Mouse (Mus musculus) spleen, postnatal 10 days (tissue): Measurements from ENCODE around the gene Ttc6.

ENCODE experiments used
- DNase-seq, 2 experiments: peaks; one replicate each; pipeline ENCODE4 v3.0.0; 2021 to 2022; ENCODE audit warnings: low spot score in 2 of 2

Ttc6 gene

DNA sequence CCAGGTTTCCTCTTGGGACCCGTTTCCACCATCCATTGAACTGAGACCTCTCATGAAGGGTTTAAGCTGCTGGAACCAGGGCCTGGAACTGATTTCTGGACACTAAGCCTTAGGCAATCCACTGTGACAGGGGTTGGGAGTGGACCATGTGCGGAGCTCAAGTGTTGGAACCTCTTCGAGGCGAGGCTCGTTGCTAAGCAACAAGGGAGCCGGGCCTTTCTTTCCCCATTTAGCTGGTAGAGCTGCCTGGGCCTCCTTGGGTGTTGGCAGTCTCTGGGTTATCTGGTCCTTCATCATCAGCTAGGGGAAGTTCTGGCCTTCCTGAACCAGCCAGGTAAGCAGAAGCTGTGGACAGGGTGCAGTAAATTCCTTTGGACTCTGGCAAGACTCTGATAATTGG lies at the start of gene Ttc6:
TSS of gene Ttc6 (plus strand) at position 205 of the 400 bp plus-strand sequence.
- DNase-seq, result no peak

DNA sequence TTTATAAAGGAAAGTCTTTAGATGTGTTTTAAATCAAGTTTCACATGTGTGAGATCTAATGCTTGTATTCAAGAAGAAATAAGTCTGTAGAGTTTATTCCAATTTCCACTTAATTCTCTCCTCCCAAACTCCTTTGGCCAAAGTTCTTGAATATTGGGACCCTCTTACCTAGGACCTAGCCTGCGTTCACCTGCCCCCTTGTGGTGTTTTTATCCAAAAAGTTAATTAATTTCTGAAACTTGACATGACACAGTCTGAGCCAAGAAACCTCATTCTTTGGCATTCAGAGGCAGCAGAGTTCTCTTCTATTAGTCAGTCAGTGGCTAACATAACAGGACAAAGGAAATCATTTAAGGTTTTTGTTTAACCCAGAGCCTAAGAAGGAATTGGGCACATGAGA lies 49.4 kb upstream of the Ttc6 start:
- DNase-seq, result no peak

DNA sequence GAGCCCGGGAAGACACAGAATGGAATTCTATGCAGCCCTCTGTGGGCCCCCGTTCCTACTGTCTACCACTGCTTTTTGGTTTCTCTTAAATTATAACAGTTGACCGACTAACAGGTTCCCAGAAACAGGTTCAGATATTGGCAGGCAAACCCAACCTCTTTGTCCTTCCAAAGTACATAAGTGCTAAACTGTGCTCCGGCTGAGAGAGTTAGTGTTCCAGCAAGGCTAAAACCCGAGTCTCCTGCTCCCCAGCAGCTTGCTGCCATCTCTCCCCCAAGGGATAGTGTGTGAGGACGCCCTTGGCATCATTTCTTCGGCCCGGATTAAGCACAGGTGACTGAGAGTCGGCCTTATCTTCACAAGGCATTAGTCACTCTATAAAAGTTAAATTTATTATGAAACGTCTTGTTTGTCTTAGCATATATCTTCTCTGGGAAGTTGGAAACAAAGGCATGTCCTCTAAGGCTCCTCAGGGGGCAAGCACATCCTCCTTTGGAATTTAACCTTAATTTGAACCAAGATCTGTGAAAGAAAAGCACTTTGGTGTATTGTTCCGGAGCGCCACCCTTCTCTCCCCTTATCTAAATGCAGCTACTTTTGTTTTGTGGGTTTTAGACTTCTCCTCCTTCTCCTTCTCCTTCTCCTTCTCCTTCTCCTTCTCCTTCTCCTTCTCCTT lies 48.1 kb upstream of the Ttc6 start:
- DNase-seq, result no peak

DNA sequence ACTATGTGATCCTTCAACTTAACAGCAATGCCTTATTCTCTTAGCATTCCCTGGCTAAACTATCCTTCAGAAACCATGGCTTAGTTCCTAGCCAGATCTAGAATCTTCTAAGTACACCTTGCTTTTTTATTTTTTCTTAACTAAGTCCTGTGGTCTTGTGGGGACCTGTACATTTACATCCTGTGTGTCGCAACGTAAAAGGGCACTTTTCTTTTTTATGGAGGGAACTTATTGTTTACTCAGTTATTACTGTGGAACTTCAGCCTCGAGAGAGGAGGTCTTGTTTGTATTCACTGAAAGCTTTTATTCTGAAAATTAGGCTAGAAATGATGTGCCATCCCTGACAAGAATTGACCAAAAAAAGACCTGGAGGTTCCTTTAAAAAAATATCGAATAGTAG lies 35.6 kb upstream of the Ttc6 start:
- DNase-seq, result no peak

DNA sequence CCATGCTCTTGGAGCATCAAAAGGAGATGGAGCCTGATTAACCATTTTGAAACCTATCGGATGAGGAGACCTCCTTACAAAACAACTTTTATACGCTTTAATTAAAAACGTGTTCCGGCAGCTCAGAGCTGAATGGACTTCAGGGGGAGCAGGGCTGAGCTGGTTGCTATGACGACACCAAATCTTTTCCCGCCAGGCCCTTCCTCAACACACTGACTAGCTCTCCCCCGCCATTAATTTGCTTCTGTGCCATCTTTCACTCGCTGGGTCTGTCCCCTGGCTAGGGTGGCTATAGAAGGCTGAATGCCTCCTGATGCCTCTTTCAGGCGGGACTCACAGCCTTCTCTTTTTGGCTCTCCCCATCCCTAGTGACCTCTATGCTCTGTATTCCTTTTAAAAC lies 33.4 kb upstream of the Ttc6 start:
- no peak for DNase-seq

DNA sequence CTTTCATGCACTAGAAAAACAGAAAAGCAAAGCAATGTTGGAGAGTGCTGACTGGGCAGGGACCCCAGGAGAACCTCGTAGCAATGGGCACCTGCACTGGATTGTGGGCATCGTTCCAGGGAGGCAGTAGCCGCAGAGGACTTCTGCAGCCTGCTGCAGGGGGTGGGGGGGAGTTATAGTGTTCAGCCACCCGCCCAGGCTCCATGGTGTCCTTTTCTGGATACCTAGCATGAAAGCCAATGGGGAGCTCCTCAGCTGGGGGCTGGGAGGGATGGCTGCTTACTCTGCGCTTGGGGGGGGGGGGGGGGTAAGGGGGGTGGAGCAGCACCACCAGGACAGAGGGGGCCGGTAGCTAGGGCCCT lies 29.4 kb upstream of the Ttc6 start:
- DNase-seq, result no peak

DNA sequence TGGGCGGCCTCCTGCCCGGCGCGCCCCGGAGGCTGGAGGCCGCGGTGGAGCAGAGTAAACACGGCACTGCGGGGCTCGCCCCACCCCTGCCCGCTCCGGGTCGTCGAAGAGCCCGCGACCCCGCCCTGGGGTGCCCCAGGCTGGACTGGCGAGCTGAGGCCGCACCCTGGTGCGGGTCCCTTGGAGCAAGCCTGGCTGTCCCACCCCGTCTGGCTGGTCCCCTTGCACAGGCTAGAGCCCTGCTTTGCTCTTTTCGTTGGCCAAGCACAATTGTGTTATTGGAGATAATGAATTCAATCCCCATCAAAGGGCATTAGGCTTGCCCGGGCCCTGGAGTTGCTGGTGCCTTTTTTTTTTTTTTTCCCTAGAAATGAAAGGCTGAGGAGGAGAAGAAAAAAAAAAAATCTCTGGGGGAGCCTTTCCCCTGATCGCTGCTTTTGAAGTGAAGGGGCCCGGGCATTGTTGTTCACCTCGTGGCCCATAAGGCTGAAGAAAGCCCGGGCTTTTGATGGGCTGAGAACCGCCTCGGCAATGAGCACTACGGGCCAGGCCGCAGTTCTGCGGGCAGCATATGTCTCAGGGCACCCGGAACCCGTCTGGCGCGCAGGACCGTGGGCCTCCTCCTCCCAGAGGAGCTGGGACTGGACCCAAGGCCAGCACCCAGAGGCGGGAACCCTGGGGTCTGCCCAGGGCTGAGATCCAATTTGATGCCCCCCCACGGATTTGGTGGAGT lies 28.9 kb upstream of the Ttc6 start:
- DNase-seq, result no peak

DNA sequence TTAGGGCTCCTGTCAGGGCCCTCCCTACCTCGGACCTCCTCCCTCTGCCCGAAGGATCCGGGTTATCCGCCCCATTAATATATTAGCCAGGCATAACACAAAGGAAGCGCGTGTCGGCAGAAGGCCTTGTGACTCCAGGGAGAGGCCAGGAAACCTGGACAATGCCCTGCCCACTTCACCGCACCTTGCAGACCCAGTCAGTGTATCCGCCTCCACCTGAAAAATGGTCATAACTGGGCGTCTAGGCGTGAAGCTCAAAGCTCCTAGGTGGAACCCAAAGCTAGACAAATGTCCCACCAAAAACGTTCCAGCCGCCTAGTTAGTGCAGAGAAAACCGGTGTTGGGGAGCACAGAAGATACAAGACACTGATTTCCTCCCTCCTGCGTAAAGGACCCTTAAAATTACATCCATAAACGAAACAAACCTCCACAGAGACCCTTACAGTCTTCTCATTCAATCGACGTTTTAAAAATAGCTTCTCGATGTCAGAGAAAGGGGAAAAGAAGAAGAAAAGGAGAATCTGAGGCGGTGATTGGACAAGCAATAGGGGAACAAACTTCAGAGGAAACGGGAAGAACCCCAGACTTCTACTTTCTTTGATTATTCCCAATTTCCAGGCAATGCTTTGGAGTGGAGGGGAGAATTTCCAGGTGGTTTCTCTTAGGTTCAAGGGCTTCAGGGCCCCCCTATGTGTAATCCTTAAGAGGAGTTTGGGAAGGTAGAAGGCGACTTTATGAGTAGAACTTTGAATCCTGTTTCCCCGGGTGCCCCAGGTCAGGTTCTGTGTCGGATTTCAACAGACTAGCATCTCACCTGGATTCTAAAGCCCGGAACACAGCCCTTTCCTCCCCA lies 27.6 kb upstream of the Ttc6 start:
- DNase-seq, result no peak

DNA sequence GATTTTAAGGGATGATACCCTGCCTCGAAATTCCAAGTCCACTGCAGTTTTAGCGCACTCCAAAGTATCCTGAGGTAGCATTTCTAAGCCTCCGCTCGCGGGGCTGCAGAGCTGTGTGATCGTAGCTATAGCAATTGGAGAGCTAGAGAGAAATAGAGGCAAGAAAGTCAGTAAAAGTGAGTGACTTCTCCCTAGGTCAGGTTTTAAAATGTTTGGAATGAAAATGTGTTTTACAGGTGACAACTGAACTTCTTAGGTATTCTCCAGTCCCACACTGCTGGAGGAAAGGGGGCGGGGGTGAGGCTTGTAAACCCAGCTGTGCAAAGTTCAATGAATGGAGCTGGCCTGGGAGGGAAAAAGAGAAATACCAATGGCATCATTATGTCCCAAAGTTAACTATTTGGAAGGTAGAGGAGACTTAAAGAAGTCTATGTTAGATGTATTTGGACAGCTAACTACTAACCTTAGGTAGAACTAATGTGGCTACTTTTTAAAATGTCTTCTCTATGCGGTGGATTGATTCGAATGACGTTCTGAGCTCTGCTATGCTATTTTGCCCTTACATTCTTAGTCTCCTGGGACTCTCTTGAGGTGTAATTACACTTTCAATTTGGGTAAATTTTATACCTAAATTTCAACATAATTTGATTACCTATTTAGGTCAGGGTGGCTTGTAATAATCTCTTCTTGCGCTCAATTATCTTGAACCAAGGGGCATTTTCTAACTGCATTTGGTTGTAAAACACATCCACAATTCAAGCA lies 26.8 kb upstream of the Ttc6 start:
- no peak for DNase-seq

DNA sequence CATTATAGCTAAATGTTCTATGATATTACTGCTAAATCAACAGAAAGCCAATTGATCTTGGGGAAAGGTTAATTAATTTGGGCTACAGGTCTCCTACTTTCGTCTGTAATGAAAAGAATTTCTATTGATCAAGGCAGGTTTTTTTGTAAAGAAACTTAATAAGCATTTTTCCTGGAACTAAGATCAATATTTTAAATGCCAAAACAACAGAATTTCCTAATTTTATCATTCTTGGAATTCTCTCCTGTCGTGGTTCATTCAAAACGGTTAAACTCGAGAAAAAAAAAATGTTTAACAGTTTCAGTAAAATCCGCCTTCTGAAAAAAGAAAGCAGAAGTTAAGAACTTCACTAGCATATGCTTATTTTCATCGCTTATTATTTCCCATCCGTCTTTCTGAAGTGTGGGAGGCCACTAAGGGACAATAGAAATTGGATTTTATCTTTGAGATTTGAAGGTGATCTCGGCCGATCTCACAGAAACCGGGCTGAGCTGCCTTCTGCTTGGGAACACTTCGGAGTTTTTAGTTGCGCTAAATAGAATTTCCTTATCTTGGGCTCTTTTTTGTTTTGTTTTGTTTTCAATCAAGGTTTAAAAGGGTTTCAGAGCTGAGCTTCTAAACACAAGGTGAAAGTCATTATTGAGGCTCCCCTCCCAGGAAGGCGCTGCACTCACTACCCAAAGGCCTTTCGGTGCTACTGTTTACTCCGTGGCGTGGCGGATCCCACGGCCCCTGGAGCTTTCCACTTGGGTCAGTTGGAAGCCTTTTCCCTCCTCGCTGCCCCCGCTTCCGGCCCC lies 25.9 kb upstream of the Ttc6 start:
- no peak for DNase-seq

DNA sequence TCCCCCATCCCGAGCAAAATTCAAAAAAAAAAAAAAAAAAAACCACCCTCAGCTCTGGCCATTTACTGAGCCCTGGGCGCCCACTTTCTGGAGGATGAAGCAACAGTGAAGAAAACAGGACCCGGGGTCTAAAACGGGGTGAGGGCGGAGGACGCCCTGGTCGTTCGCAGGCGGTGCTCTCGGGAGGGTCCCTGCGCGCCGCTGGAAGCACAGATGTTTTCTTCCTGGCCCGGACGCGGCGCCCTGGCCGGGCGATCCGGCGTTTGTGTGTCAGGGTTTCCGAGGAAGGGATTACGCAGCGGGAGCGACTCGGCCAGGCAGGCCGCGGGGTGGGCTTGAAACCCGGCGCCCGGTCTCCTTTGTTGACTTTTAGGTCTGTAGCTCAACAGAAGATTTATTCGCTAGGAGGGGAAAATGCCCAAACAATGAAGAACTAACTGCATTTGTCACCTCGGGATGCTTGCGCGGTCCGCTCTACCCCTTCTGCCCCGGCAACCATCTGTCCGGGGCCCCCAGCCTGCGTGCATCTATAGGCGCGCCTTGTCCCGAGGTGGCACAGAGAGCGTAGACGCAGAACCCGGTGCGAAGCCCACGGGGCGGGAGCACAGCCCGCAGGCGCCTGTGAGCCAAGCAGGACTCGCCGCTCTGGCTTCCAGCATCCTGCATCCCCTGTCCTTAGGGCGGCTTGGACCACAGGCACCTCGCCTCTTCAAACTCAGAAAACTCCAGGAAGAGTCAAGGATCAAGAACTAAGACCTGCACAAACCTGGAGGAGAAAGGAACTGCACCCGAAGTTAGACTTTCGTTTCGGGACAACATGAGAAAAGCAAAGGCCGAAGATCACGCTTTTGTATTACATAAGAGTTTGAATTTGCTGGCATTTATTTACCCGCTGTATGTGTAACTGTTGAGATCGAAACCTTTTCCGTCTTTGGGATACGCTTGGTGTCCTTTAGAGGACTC lies 25.0 kb upstream of the Ttc6 start:
- peak in 1 of 2 experiments; percentile 19 for DNase-seq

DNA sequence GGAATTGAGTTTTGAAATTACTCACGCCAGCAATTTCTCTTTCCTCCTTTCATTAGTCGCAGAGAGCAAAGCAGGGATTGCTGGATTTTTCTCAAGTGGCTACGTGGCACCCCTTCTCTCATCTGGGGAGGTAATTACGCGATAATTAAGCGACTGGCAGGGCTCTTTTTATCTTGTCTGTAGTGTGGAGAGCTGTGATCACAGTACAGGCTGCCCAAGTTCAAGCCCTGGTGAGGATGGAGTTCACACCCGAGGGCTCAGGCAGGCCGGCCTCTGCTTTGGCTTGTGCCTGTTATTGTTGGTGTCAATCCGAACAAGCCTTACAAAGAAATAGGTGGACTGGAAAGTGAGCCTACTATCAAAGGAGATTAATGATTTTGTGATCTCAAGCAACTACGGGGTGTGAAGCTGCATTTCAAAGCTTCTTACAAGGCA lies 24.3 kb upstream of the Ttc6 start:
- DNase-seq, result no peak

DNA sequence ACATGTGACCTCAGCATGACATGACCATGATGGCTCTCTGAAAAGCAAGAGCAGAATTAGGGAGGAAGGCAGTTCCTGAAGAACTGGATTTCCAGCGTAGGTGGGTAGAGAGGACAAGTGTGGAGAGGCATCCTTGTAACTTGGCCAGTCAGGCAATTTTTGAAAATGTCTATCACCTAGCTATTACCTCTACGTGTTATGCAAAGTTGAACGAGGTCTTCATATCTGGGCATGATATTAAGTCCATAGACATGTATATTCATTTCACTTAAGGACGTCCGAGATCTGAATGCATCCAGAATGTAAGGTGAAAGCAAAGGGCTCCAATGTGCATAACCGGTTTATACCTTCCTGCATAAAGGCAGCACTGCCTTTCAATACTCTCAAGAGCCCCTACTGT lies 22.8 kb upstream of the Ttc6 start:
- no peak for DNase-seq

DNA sequence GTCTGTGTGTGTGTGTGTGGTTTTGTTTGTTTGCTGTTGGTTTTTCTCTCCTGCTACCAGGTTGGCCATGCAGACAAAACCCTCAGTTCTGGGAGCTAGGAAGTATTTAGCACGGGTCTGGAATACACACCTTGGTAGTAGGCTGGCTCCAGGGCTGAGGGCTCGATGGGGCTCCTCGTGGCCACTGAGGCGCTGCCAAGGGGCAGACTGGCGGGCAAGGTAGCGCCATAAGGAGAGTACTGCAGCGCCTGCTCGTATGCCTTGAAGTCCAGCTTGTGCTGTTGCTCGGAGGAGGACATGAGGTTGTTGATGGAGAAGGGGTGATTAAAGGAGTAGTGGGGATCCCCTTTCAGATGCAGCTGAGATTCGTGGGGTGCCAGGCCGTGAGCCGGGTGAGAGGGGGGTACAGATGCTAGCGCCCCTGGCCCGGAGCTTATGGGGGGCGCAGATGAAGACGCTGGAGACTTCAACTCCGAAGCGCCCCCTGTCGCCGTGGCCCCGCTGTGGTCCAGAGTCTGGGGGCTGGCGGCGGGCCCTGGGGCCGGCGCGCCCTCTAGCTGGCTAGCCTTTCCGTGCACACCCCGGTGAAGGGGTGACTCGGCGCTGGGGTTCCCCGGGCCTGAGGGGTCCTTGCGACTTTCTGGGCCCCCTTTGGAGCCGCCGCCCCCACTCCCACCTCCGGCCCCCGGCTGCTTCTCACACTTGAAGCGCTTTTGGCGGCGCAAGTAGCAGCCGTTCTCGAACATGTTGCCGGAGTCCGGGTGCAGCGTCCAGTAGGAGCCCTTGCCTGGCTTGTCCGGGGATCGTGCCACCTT lies 21.8 kb upstream of the Ttc6 start:
- no peak for DNase-seq

DNA sequence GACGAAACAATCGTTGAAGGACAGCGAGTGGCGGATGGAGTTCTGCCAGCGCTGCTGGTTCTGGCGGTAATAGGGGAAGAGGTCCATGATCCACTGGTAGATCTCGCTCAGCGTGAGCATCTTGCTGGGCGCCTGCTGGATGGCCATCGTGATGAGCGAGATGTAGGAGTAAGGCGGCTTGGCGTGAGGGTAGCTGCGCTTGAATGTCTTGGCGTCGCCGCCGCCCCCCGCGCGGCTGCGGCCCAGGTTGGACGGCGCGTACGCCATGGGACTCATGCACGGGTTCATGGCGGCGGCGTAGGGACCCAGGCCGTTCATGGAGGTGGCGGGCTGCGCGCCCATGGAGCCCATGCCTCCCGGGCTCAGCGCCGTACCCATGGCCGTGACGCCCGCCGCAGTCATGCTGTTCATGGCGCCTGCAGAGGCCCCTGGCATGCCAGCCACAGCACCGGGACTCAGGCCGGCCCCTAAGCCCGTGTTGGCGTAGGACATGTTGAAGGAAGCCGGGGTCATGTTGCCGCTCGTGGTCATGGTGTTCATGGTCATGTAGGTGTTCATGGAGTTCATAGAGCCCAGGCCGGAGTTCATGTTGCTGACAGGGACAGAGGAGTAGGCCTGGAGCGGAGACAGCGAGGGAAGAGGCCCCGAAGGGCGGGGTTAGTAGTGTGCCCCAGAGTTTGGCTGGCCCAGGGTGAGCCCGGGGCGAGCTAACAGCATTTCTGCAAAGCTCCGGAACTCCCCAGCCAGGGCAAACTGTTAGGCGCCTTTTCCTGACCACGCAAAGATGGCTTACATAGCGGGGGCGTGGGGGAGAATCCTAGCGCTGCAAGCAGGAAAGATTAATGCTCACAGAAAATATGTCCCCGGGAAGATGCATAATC lies 20.9 kb upstream of the Ttc6 start:
- DNase-seq, result no peak

DNA sequence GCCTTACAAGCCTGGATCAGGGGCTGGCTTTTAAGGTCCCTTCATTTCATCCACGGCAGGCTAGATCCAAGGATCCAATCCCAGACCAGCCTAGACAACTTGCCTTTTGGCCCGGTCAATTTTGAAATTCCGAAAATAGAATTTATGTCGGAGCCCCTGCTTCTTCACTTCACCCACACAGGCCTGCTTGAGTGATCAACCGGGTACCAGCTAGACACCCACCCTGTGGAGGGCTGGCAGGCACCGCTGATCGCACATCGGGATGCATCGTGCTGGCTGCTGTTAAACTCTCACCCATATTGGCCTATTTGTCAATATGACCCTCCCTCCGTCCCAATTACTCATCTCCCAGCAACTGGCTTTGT lies 20.3 kb upstream of the Ttc6 start:
- DNase-seq, result no peak

DNA sequence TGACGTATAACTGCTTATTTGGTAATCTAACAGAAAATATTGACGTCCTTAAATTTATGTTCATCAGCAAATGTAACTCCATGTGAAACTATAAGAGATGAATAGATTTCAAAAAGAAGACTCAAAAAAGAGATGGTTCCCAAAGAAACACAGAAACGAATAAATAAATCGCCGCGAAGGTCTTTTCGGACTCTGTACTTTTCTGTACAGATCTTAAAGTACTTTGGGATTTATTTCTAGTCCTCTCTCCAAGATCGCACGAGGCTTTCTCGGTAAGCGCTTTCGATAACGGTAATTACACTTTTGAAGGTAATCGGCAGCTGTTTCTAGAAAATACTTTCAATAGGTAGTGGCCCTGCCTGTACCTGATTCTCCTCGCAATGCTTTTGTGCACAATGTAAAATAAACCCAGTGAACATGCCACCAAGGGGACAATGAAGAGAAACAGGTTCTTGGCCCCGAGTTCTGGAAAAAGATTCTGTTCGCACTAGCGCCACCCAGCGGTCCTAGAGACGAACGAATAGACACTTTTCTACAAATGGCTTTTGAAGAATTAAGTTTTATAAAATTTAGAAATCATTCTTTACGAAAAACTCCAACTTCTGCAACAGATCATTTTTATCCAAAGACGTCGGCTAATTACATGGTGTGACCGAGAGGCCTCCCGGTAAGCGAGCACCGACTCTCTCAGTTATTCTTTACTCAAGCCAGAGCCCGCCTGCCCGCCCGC lies 19.1 kb upstream of the Ttc6 start:
- peak in 1 of 2 experiments; percentile 49 for DNase-seq
